Mouse (Mus musculus) intestine, embryonic 14.5 days (tissue): ENCODE results near the gene Cables2. TPM values are rescaled to one million over a fixed set of nuclear protein-coding genes. Genes with fewer than 3 reads are reported as not detected.
A peak's percentile ranks its signal among the peaks of the same experiment; 100 is the strongest.

Experiments
- ATAC-seq: fragments of 200-750 bp; cut with Nextera tagmentation; replicated peaks from 2 replicates; pipeline ENCODE4 v1.8.0; 2017; ENCODE audit warnings: low read depth, moderate number of reproducible peaks, moderate TSS enrichment, moderate library complexity; ENCODE audit not compliant: low FRiP score, low TSS enrichment
- DNase-seq: peaks from one replicate; pipeline ENCODE4 v3.0.0-alpha.2; 2018; ENCODE audit warnings: low spot score
- H3K27ac ChIP-seq: fragments of 300-500 bp; sonication (generic); 2 replicates; pipeline ENCODE4 v1.5.1; 2014; ENCODE audit warnings: low read depth, mild to moderate bottlenecking, control low read depth
- H3K27me3 ChIP-seq: fragments of 300-500 bp; sonication (generic); replicated peaks from 2 replicates; pipeline ENCODE4 v1.6.1; 2014; ENCODE audit warnings: low read length, control low read depth; ENCODE audit not compliant: control insufficient read depth, insufficient read depth
- H3K36me3 ChIP-seq: fragments of 300-500 bp; sonication (generic); 2 replicates; pipeline ENCODE4 v1.6.1; 2014; ENCODE audit warnings: low read length, control low read depth; ENCODE audit not compliant: control insufficient read depth, insufficient read depth
- H3K4me1 ChIP-seq: fragments of 300-500 bp; sonication (generic); replicated peaks from 2 replicates; pipeline ENCODE4 v1.6.1; 2014; ENCODE audit warnings: low read length, control low read depth, mixed read lengths; ENCODE audit not compliant: control insufficient read depth, insufficient read depth
- H3K4me2 ChIP-seq: fragments of 300-500 bp; sonication (generic); 2 replicates; pipeline ENCODE4 v1.6.1; 2014; ENCODE audit warnings: low read length
- H3K4me3 ChIP-seq: fragments of 300-500 bp; sonication (generic); 2 replicates; pipeline ENCODE4 v1.5.1; 2014; ENCODE audit warnings: low read depth, low read length, control low read depth, mixed read lengths
- H3K9ac ChIP-seq: fragments of 300-500 bp; sonication (generic); 2 replicates; pipeline ENCODE4 v1.6.1; 2014; ENCODE audit warnings: mild to moderate bottlenecking, low read length
- H3K9me3 ChIP-seq: fragments of 300-500 bp; sonication (generic); 2 replicates; pipeline ENCODE4 v1.6.1; 2016; ENCODE audit warnings: low read length, control low read depth; ENCODE audit not compliant: control insufficient read depth
- WGBS: fragments of 180-500 bp; shearing (Covaris S2); extraction: QIAGEN DNeasy Blood & Tissue Kit; methylation state at CpG from one replicate; pipeline ENCODE4 v1.1.7; 2014; 5-methylcytosine and 5-hydroxymethylcytosine counted together
- polyA plus RNA-seq: library from polyadenylated mRNA; unstranded; fragments of >200 nt; fragmentation: Nextera tagmentation; extraction: Ambion mirVana; gene quantifications from 2 replicates; pipeline ENCODE4 v1.2.1, GENCODE M21; 2014

Gene Cables2
- polyA plus RNA-seq, 1 experiment from 2014 or later = 20.3 TPM

DNA sequence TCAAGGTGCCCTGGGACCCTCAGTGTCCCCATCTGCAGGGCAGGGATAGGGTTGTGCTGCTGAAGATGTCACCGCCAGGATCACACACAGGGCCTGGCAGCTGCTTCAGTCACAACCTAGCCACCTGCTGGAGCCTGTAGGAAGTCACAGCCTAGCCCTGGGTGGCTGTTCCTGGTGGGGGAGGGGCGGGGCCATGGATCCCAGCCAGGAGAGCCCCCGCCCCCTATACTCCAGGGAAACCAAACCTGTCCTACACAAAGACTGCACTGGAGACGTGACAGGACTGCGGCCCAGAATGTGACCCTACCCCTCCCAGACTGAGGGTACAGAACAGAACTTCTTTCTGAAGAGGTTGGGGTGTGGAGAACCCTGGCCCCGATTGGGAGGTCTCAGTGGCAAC is 51.0 kb downstream of the Cables2 start:
- no peak overlapping the region for H3K4me2 ChIP-seq
- no peaks in the 10 kb centered on the region for H3K9me3 ChIP-seq
- peak; percentile 28 for ATAC-seq
- peak overlapping the region; percentile 36; the same call in 1 of the 2 replicates for H3K27ac ChIP-seq
- peak; percentile 75 for DNase-seq
- H3K36me3 ChIP-seq = no peaks in the 10 kb centered on the region
- 0 out of 2 replicates have a peak, but pooled peaks cover 3% of the 10 kb centered on the region for H3K27me3 ChIP-seq
- 12% methylated on average over 6 of the region's 6 CpGs for WGBS
- no peak overlapping the region for H3K9ac ChIP-seq
- H3K4me1 ChIP-seq = peaks cover 55% of the 10 kb centered on the region
- H3K4me3 ChIP-seq = no peak overlapping the region

DNA sequence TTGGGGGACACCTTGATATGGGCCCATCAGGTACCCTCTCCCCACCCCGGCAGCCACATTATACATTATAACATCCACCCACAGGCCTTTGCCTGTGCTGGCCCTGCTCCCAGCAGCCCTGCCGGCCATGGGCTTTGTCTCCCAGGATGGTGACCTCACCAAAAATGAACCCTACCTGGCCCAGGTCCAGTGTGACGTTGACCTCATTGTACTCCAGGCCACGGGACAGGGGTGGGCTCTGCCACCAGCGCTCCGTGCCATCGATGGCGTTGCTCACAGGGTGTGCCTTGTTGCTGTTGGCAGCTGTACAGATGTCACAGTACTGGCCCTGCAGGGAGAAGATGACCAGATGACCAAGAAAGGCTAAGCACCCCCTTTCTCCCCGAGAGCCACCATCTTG is 52.2 kb downstream of the Cables2 start:
- ATAC-seq (no peak), DNase-seq (no peak)
- no peak overlapping the region for H3K9ac ChIP-seq
- H3K4me1 ChIP-seq = peaks cover 48% of the 10 kb centered on the region
- WGBS = 96% methylated on average over 9 of the region's 9 CpGs
- H3K9me3 ChIP-seq = no peaks in the 10 kb centered on the region
- no peak overlapping the region for H3K27ac ChIP-seq
- H3K36me3 ChIP-seq = no peaks in the 10 kb centered on the region
- H3K4me3 ChIP-seq = no peak overlapping the region
- 0 out of 2 replicates have a peak, but pooled peaks cover 3% of the 10 kb centered on the region for H3K27me3 ChIP-seq
- no peak overlapping the region for H3K4me2 ChIP-seq

DNA sequence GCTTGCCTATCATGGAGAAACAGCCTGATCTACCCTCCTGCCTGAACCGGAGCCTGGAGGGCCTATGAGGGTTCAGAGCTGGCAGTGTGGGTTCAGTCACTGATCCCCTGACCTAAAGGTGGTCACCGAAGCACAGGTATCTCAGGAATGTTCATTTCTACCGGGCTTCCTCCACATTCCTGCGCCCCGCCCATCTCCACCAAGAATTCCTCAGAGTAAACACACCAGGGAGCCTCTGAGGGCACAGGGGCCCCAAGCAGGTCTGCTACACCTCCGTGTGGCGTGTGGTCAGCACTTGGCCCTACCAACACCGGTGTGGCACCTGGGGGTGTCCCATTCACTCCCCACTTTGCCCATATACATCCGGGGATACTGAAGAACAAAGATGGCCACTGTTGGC is 53.1 kb downstream of the Cables2 start:
- 36% methylated on average over 9 of the region's 9 CpGs for WGBS
- DNase-seq (no peak), ATAC-seq (0 out of 2 replicates have a peak, but pooled peaks have one; percentile 17)
- Histone ChIP-seq H3K4me2 (no peak overlapping the region), H3K36me3 (no peaks in the 10 kb centered on the region), H3K9me3 (no peaks in the 10 kb centered on the region), H3K27ac (no peak overlapping the region), H3K9ac (no peak overlapping the region), H3K27me3 (0 out of 2 replicates have a peak, but pooled peaks cover 3% of the 10 kb centered on the region), H3K4me3 (no peak overlapping the region), H3K4me1 (peaks cover 53% of the 10 kb centered on the region)

DNA sequence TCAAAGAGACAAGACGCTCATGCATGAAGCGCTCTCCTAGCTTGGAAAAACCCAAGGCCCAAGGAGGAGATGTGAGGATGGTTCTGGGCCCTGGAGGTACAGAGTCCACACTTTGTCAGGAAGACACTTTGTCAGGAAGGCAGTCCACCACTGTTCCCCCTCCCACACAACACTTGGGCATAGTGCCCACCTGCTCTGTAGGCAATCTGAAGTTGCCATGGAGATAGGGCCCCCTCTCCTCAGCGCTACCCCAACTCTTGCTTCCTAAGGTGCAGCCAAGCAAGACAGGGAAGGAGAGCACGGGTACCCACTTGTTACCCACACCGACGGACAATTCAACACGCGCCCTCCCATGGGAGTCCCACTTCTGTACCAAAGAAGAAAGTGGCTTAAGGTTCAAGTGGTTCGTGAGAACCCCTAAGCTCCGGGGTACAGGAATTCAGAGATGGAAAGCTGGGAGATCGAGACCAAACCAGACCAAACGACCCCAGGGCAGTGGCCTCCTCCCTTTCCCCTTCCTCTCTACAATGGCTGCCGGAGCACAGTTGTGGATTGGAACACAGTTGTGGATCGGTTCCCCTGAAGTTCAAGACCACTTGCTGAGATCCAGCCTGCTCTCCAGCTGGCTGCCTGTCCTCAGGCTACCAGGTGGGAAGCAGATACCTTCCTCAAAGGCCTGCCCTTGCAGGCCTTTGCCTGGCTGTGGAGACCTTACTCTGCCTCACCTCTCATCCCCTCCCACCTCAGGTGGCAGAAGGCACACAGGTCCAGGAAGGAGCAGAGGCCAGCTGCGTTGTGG is 54.0 kb downstream of the Cables2 start:
- peak overlapping the region; percentile 47; the same call in 1 of the 2 replicates for H3K27ac ChIP-seq
- DNase-seq (no peak), ATAC-seq (no peak)
- no peaks in the 10 kb centered on the region for H3K9me3 ChIP-seq
- H3K4me3 ChIP-seq = no peak overlapping the region
- H3K4me2 ChIP-seq = no peak overlapping the region
- H3K9ac ChIP-seq = no peak overlapping the region
- H3K4me1 ChIP-seq = peaks cover 62% of the 10 kb centered on the region
- H3K36me3 ChIP-seq = no peaks in the 10 kb centered on the region
- WGBS = 80% methylated on average over 15 of the region's 15 CpGs
- H3K27me3 ChIP-seq = no peaks in the 10 kb centered on the region

DNA sequence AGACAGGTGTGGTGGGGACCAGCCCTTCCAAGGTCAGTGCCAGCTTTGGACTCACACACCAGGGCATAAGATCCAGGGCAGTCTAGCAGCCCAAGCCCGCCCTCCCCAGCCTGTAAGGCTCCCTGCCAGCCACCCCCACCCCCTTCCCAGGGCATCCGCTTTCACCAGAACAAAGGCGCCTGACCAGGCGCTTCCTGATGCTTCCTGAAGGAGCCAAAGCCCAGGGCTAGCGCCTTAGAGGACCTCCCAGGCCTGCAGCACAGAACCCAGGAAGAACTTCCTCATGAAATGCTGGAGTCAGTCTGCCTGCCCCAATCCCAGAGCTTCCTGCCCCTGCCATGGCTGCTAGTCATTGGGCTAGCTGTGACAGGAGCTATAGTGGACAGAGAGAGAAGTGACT is 54.6 kb downstream of the Cables2 start:
- no peaks in the 10 kb centered on the region for H3K27me3 ChIP-seq
- H3K9ac ChIP-seq = no peak overlapping the region
- WGBS = 32% methylated on average over 5 of the region's 5 CpGs
- H3K9me3 ChIP-seq = no peaks in the 10 kb centered on the region
- H3K4me3 ChIP-seq = no peak overlapping the region
- H3K4me1 ChIP-seq = peaks cover 60% of the 10 kb centered on the region
- H3K4me2 ChIP-seq = no peak overlapping the region
- ATAC-seq (no peak), DNase-seq (no peak)
- H3K27ac ChIP-seq = peak overlapping the region; percentile 47; the same call in 1 of the 2 replicates
- no peaks in the 10 kb centered on the region for H3K36me3 ChIP-seq

DNA sequence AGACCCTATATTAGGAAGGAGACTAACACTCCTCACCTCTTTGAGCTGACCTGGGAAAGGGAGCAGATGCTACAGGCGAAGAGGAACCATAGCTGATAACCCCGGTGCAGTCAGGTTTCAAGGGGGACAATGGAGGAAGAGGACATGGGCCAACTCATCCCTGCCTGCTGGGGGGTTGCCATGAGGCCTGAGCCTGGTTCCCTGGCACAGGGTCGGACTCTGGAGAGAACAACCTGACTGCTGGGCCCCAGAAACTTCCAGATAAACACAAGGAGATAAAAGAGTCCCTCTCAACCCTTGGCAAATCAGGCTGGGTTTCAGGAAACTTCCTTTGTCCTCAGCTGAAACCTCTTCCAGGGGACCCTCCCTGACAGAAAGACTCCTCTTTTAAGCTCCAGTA is 55.1 kb downstream of the Cables2 start:
- no peak overlapping the region for H3K4me3 ChIP-seq
- H3K27ac ChIP-seq = peak overlapping the region; percentile 47; the same call in 1 of the 2 replicates
- H3K4me1 ChIP-seq = peaks cover 56% of the 10 kb centered on the region
- no peak overlapping the region for H3K9ac ChIP-seq
- H3K27me3 ChIP-seq = no peaks in the 10 kb centered on the region
- ATAC-seq (no peak), DNase-seq (no peak)
- no peak overlapping the region for H3K4me2 ChIP-seq
- H3K36me3 ChIP-seq = no peaks in the 10 kb centered on the region
- 66% methylated on average over 3 of the region's 3 CpGs for WGBS
- H3K9me3 ChIP-seq = no peaks in the 10 kb centered on the region

DNA sequence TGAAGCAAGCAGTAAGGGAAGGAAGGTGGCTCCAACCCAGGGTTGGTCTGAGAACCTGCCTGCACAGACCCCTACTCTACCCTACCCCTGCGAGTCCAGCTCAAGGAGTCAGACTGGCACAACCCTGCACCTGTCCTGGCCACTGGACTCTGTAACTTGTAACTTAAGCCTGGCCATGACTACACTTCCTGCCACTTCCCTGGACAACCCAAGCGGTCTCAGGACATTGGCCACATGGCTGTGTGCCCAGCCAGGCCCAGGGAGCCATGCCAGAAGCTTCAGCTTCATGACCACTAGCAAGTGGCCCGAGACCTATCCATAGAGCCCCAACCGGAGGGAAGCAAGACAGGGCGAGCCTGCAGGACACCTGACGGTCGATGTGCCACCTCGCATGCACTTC is 55.7 kb downstream of the Cables2 start:
- Histone ChIP-seq H3K9ac (no peak overlapping the region), H3K4me3 (no peak overlapping the region), H3K4me2 (no peak overlapping the region), H3K4me1 (peaks cover 49% of the 10 kb centered on the region), H3K9me3 (no peaks in the 10 kb centered on the region; the same call in 1 of the 2 replicates), H3K36me3 (no peaks in the 10 kb centered on the region), H3K27me3 (no peaks in the 10 kb centered on the region), H3K27ac (no peak overlapping the region)
- DNase-seq = no peak
- WGBS = 89% methylated on average over 8 of the region's 8 CpGs
- ATAC-seq = no peak

DNA sequence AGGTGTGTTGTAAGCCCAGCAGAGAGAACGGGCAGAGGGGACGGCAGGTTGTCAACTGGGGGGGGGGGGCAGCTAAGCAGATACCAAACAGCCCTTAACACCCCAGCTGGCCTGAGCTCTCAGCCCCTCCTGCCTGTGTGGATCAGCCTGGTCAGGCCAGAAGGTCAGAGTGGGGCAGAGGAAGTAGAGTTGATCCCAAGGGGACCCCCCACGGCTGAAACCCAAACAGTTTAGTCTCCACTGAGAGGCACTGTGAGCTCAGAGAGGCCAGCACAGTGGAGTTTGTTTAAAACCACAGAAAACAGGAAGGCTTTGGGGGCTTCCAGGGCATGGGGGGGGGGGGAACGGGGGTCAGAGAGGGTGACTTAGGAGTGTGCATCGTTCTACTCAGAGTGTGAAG is 56.4 kb downstream of the Cables2 start:
- no peak for DNase-seq
- Histone ChIP-seq H3K4me3 (no peak overlapping the region), H3K4me2 (no peak overlapping the region), H3K27me3 (no peaks in the 10 kb centered on the region), H3K36me3 (no peaks in the 10 kb centered on the region), H3K4me1 (peaks cover 44% of the 10 kb centered on the region), H3K27ac (no peak overlapping the region), H3K9me3 (no peaks in the 10 kb centered on the region; the same call in 1 of the 2 replicates), H3K9ac (no peak overlapping the region)
- 38% methylated on average over 5 of the region's 5 CpGs for WGBS
- no peak for ATAC-seq

DNA sequence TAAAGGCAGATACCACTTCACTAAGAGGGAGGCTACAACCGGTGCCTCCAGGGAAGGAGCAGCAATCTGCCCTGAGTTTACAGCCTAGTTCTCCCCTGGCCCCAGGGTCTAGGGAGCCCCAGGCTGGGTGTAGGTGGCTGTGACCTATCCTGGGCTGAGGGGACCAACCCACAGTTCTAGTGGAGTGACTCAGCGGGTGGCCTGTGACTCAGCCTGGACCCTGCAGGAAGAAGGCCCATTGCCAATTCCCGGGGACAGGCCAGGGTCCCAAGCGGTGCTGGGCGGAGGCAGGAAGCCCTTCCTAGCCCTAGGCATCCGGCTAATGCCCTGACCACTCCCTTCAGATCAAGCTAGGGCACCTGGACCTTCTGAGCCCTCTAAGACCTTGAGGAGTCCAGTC is 57.3 kb downstream of the Cables2 start:
- 0 out of 2 replicates have a peak overlapping the region, but pooled peaks have one; percentile 35 for H3K27ac ChIP-seq
- no peaks in the 10 kb centered on the region for H3K36me3 ChIP-seq
- no peak for DNase-seq
- no peaks in the 10 kb centered on the region; the same call in 1 of the 2 replicates for H3K9me3 ChIP-seq
- no peaks in the 10 kb centered on the region for H3K27me3 ChIP-seq
- no peak overlapping the region for H3K9ac ChIP-seq
- H3K4me3 ChIP-seq = no peak overlapping the region
- H3K4me2 ChIP-seq = no peak overlapping the region
- H3K4me1 ChIP-seq = peaks cover 44% of the 10 kb centered on the region
- ATAC-seq = no peak
- WGBS = 61% methylated on average over 6 of the region's 6 CpGs
